Mouse (Mus musculus) cerebellum, adult 9-10 months (tissue): ENCODE measurements at regions not wholly inside any gene's neighbourhood (a gene's known extent, or its start where the extent isn't known, plus 50 kb on each side); places are given as distances from the start of the nearest gene placed in this dataset.

Experiments
- DNase-seq: peaks from one replicate; pipeline ENCODE4 v3.0.0; 2022

- no peak for DNase-seq
Measured at GRCm38 (mm10) chr15:50449604-50450003, 3435.1 kb upstream of the Gm7489 start.

GRCm38 (mm10) chr15:50472626-50473025 is 3412.1 kb upstream of the Gm7489 start:
- DNase-seq, result no peak

- no peak for DNase-seq
Measured at GRCm38 (mm10) chr15:50498716-50499115, 3386.0 kb upstream of the Gm7489 start.

- DNase-seq, result no peak
Measured at GRCm38 (mm10) chr15:50507999-50508624, 3376.6 kb upstream of the Gm7489 start.

- DNase-seq, result no peak
Measured at GRCm38 (mm10) chr15:50513036-50513435, 3371.7 kb upstream of the Gm7489 start.

GRCm38 (mm10) chr15:50524841-50525240 is 3359.9 kb upstream of the Gm7489 start:
- DNase-seq, result no peak

- DNase-seq, result no peak
Measured at GRCm38 (mm10) chr15:50534490-50534889, 3350.2 kb upstream of the Gm7489 start.

- DNase-seq, result no peak
Measured at GRCm38 (mm10) chr15:50563611-50564010, 3321.1 kb upstream of the Gm7489 start.

GRCm38 (mm10) chr15:50580811-50581210 is 3303.9 kb upstream of the Gm7489 start:
- DNase-seq, result no peak

GRCm38 (mm10) chr15:50583951-50584350 is 3300.8 kb upstream of the Gm7489 start:
- no peak for DNase-seq

GRCm38 (mm10) chr15:50585496-50585895 is 3299.2 kb upstream of the Gm7489 start:
- DNase-seq, result no peak
